Mouse (Mus musculus) MEL (cell line): ENCODE results near the gene Ntng1.

Experiments
- CTCF ChIP-seq, 3 experiments: IDR thresholded peaks in 2 of 3; conservative IDR thresholded peaks in 1 of 3; 2 replicates each; pipeline ENCODE4 v1.5.1; 2011 to 2012; ENCODE audit warnings: low read length in 3 of 3, low read depth in 2 of 3, mild to moderate bottlenecking in 2 of 3, improper control_type of control experiment in 1 of 3, inconsistent platforms in 1 of 3, mixed read lengths in 1 of 3, moderate library complexity in 1 of 3; ENCODE audit not compliant: control insufficient read depth in 1 of 3, insufficient read depth in 1 of 3, poor library complexity in 1 of 3, severe bottlenecking in 1 of 3
- E2F4 ChIP-seq: IDR thresholded peaks from 2 replicates; pipeline ENCODE4 v1.6.1; 2011; ENCODE audit warnings: low read depth, low read length, improper control_type of control experiment, borderline replicate concordance
- ETS1 ChIP-seq: IDR thresholded peaks from 2 replicates; pipeline ENCODE4 v1.6.1; 2012; ENCODE audit warnings: low read depth, mild to moderate bottlenecking, inconsistent platforms, low read length, improper control_type of control experiment, moderate library complexity
- MEF2A ChIP-seq: IDR thresholded peaks from 2 replicates; pipeline ENCODE4 v1.6.1; 2014; ENCODE audit warnings: low read depth, mild to moderate bottlenecking, inconsistent platforms, low read length, improper control_type of control experiment; ENCODE audit not compliant: poor library complexity, insufficient replicate concordance, severe bottlenecking; ENCODE audit errors: extremely low read depth
- POLR2A ChIP-seq, 2 experiments: IDR thresholded peaks; 2 replicates each; pipeline ENCODE4 v1.6.1; 2011 to 2012; ENCODE audit warnings: low read length in 2 of 2, mild to moderate bottlenecking in 2 of 2, control low read depth in 1 of 2, improper control_type of control experiment in 1 of 2, low read depth in 1 of 2, moderate library complexity in 1 of 2; ENCODE audit not compliant: control insufficient read depth in 1 of 2, insufficient read depth in 1 of 2, poor library complexity in 1 of 2
- POLR2AphosphoS5 ChIP-seq: IDR thresholded peaks from 2 replicates; pipeline ENCODE4 v1.6.1; 2012; ENCODE audit warnings: low read depth, borderline replicate concordance, mild to moderate bottlenecking, inconsistent platforms, low read length, moderate library complexity, mixed read lengths
- SMC3 ChIP-seq: IDR thresholded peaks from 2 replicates; pipeline ENCODE4 v1.6.1; 2011; ENCODE audit warnings: low read depth, low read length, improper control_type of control experiment
- TBP ChIP-seq: IDR thresholded peaks from 2 replicates; pipeline ENCODE4 v1.8.0; 2011; ENCODE audit warnings: low read depth, low read length, improper control_type of control experiment
- TCF12 ChIP-seq: IDR thresholded peaks from 2 replicates; pipeline ENCODE4 v1.6.1; 2014; ENCODE audit warnings: low read depth, mild to moderate bottlenecking, inconsistent platforms, low read length, improper control_type of control experiment, moderate library complexity
- ZMIZ1 ChIP-seq: IDR thresholded peaks from 2 replicates; pipeline ENCODE4 v1.6.1; 2012; ENCODE audit warnings: low read depth, mild to moderate bottlenecking, inconsistent platforms, low read length, improper control_type of control experiment, moderate library complexity

DNA sequence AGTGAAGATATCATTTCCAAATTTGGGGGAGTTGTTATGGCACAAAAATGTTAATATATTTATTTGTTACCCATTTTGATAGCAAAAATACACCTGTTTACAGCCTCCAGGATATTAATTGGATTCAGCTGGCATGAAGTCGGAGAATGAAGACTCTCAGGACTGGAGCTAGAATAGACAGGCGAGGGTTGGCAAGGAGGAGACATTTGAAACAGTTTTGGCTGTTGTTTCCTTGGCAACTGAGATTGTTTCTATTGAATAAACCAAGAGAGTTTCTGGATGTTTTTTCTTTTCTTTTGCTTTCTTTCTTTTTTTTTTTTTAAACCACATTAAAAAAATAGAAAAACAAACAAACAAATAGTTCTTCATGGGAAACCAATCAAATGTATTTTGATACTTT is 159.7 kb downstream of the Ntng1 start:
- TF ChIP-seq TCF12 (no peak), ETS1 (no peak), TBP (no peak), CTCF (IDR thresholded peaks at IDR 0.05 in 2 of 3, conservative IDR thresholded peaks at IDR 0.05 in 1 of 3; ENCODE audit: control insufficient read depth in 1 of 3, insufficient read depth in 1 of 3, low read depth in 2 of 3, low read length in 3 of 3, poor library complexity in 1 of 3, severe bottlenecking in 1 of 3) (no peak), E2F4 (no peak), ZMIZ1 (no peak), MEF2A (no peak), POLR2AphosphoS5 (no peak), SMC3 (no peak), POLR2A (IDR thresholded peaks at IDR 0.05; ENCODE audit: control insufficient read depth in 1 of 2, insufficient read depth in 1 of 2, low read depth in 1 of 2, low read length in 2 of 2, poor library complexity in 1 of 2) (no peak)
